In genomic region chr10:128923935-128924334, GRCm38 (mm10) we compare ENCODE assay signal across 8 mouse cellular contexts. TPM values are rescaled to one million over a fixed set of nuclear protein-coding genes. Genes with fewer than 3 reads are reported as not detected.
DNase-seq lines count a peak whose midpoint lies in the region; ATAC-seq and TF ChIP-seq lines count a peak whose summit lies in the region.

Bloc1s1 (minus strand) TSS chr10:128924035.

- H3K4me2 ChIP-seq in forebrain, embryonic 12.5 days, result peak within 1 kb of the TSS; percentile 67
- peak within 1 kb of the TSS; percentile 84 for H3K4me2 ChIP-seq in liver, embryonic 12.5 days
- H3K4me2 ChIP-seq in stomach, postnatal 0 days (replicated peaks; ENCODE audit: low read depth), result peak within 1 kb of the TSS; percentile 77

- H3K4me1 ChIP-seq in G1E (ENCODE audit: insufficient read depth, low read depth, low read length), result peaks cover 24% of the 10 kb centered on the region
- peaks cover 40% of the 10 kb centered on the region for H3K4me1 ChIP-seq in forebrain, embryonic 12.5 days
- H3K4me1 ChIP-seq in hindbrain, embryonic 10.5 days (replicated peaks), result peaks cover 48% of the 10 kb centered on the region
- H3K4me1 ChIP-seq in liver, embryonic 12.5 days, result peaks cover 34% of the 10 kb centered on the region
- 0 out of 2 replicates have a peak, but pooled peaks cover 13% of the 10 kb centered on the region for H3K4me1 ChIP-seq in stomach, postnatal 0 days (replicated peaks; ENCODE audit: control insufficient read depth, insufficient read depth)

- no peak for DNase-seq in frontal cortex, adult 2 months (ENCODE audit: extremely low spot score in 1 of 2, low spot score in 1 of 2)
- DNase-seq in frontal cortex, postnatal 14 days (ENCODE audit: low spot score in 2 of 2), result no peak
- no peak for DNase-seq in G1E (ENCODE audit: low spot score)
- no peak for DNase-seq in hindbrain, embryonic 10.5 days (ENCODE audit: low spot score)
- no peak for DNase-seq in stomach, postnatal 0 days (ENCODE audit: low spot score)
- no peak for DNase-seq in ovary, postnatal 14 days (ENCODE audit: low spot score)

- peak within 1 kb of the TSS; percentile 90 for H3K4me3 ChIP-seq in G1E (ENCODE audit: low read depth, low read length)
- peak within 1 kb of the TSS; percentile 83 for H3K4me3 ChIP-seq in forebrain, embryonic 12.5 days (replicated peaks)
- peak within 1 kb of the TSS; percentile 78 for H3K4me3 ChIP-seq in hindbrain, embryonic 10.5 days
- H3K4me3 ChIP-seq in liver, embryonic 12.5 days, result peak within 1 kb of the TSS; percentile 94
- H3K4me3 ChIP-seq in stomach, postnatal 0 days (ENCODE audit: low read depth, low read length), result peak within 1 kb of the TSS; percentile 68

- peak within 1 kb of the TSS; percentile 76 for H3K9ac ChIP-seq in forebrain, embryonic 12.5 days
- H3K9ac ChIP-seq in liver, embryonic 12.5 days, result peak within 1 kb of the TSS; percentile 84
- peak within 1 kb of the TSS; percentile 81 for H3K9ac ChIP-seq in stomach, postnatal 0 days (ENCODE audit: low read length)

- no peaks in the 10 kb centered on the region for H3K9me3 ChIP-seq in G1E (replicated peaks)
- H3K9me3 ChIP-seq in forebrain, embryonic 12.5 days, result no peaks in the 10 kb centered on the region
- H3K9me3 ChIP-seq in hindbrain, embryonic 10.5 days, result no peaks in the 10 kb centered on the region
- H3K9me3 ChIP-seq in liver, embryonic 12.5 days (replicated peaks), result no peaks in the 10 kb centered on the region
- H3K9me3 ChIP-seq in stomach, postnatal 0 days (ENCODE audit: control insufficient read depth, low read length), result no peaks in the 10 kb centered on the region

- no peak for TF ChIP-seq CTCF in G1E (IDR thresholded peaks at IDR 0.05; ENCODE audit: low read depth, low read length)
- no peak for TF ChIP-seq CTCF in stomach, postnatal 0 days (IDR thresholded peaks at IDR 0.05; ENCODE audit: low read depth)

- 68% methylated on average over 9 of the region's 9 CpGs for WGBS in forebrain, embryonic 12.5 days
- 65% methylated on average over 9 of the region's 9 CpGs for WGBS in hindbrain, embryonic 10.5 days
- 56% methylated on average over 9 of the region's 9 CpGs for WGBS in liver, embryonic 12.5 days (ENCODE audit: insufficient replicate concordance)
- 53% methylated on average over 9 of the region's 9 CpGs for WGBS in stomach, postnatal 0 days

- H3K27me3 ChIP-seq in G1E (ENCODE audit: insufficient read depth, low read length), result peaks cover 16% of the 10 kb centered on the region
- H3K27me3 ChIP-seq in forebrain, embryonic 12.5 days, result peaks cover 25% of the 10 kb centered on the region
- H3K27me3 ChIP-seq in hindbrain, embryonic 10.5 days (ENCODE audit: insufficient read depth, poor library complexity, severe bottlenecking), result peaks cover 17% of the 10 kb centered on the region
- peaks cover 25% of the 10 kb centered on the region for H3K27me3 ChIP-seq in liver, embryonic 12.5 days (replicated peaks)
- H3K27me3 ChIP-seq in stomach, postnatal 0 days (ENCODE audit: control insufficient read depth, insufficient read depth, low read length), result no peaks in the 10 kb centered on the region

- no peak for ATAC-seq in G1E (ENCODE audit: extremely low read depth, insufficient number of reproducible peaks, low FRiP score, poor library complexity, severe bottlenecking)
- ATAC-seq in forebrain, embryonic 12.5 days (ENCODE audit: low FRiP score), result no peak
- no peak for ATAC-seq in liver, embryonic 12.5 days
- no peak for ATAC-seq in stomach, postnatal 0 days (ENCODE audit: low FRiP score, low TSS enrichment)

- H3K27ac ChIP-seq in forebrain, embryonic 12.5 days, result peak within 1 kb of the TSS; percentile 93
- peak within 1 kb of the TSS; percentile 91 for H3K27ac ChIP-seq in hindbrain, embryonic 10.5 days
- peak within 1 kb of the TSS; percentile 85 for H3K27ac ChIP-seq in liver, embryonic 12.5 days
- peak within 1 kb of the TSS; percentile 97 for H3K27ac ChIP-seq in stomach, postnatal 0 days (replicated peaks)

- TF ChIP-seq EP300 in stomach, postnatal 0 days (optimal IDR thresholded peaks at IDR 0.05), result no peak

- H3K36me3 ChIP-seq in G1E (replicated peaks), result peaks cover 32% of the 10 kb centered on the region
- H3K36me3 ChIP-seq in forebrain, embryonic 12.5 days (replicated peaks), result no peaks in the 10 kb centered on the region; the same call in 1 of the 2 replicates
- 0 out of 2 replicates have a peak, but pooled peaks cover 3% of the 10 kb centered on the region for H3K36me3 ChIP-seq in hindbrain, embryonic 10.5 days
- 0 out of 2 replicates have a peak, but pooled peaks cover 4% of the 10 kb centered on the region for H3K36me3 ChIP-seq in liver, embryonic 12.5 days
- H3K36me3 ChIP-seq in stomach, postnatal 0 days (ENCODE audit: control insufficient read depth, insufficient read depth, low read length), result no peaks in the 10 kb centered on the region

RNA-seq across cellular contexts. Expression of gene Bloc1s1, which starts in this region (rescaled TPM):
- polyA plus RNA-seq in frontal cortex, adult 2 months (2012; rRNA removed), result 233 and 273 TPM in 2 replicates
- total RNA-seq in G1E (2014; fragmentation: Nextera tagmentation) (46.7 and 50.3 TPM in 2 replicates), G1E (2017) (116 and 119 TPM in 2 replicates)
- 121 and 157 TPM in 2 replicates for polyA plus RNA-seq in G1E (2012)
- 183 and 188 TPM in 2 replicates for polyA plus RNA-seq in forebrain, embryonic 12.5 days (2016; fragmentation: Nextera tagmentation; extraction: Ambion mirVana)
- 229 and 285 TPM in 2 replicates for polyA plus RNA-seq in hindbrain, embryonic 10.5 days (2016; fragmentation: Nextera tagmentation; extraction: Ambion mirVana)
- polyA plus RNA-seq in liver, embryonic 12.5 days (2016; fragmentation: Nextera tagmentation; extraction: Ambion mirVana), result 82.5 and 83.0 TPM in 2 replicates
- polyA plus RNA-seq in stomach, postnatal 0 days (2015; fragmentation: Nextera tagmentation; extraction: Ambion mirVana), result 194 and 198 TPM in 2 replicates
